Mouse (Mus musculus) heart, embryonic 14.5 days (tissue): ENCODE measurements around the gene 4930579F01Rik. TPM values are rescaled to one million over a fixed set of nuclear protein-coding genes. Genes with fewer than 3 reads are reported as not detected.

Experiments
- ATAC-seq: fragments of 200-750 bp; cut with Nextera tagmentation; 2 replicates; pipeline ENCODE4 v1.8.0; 2017; ENCODE audit warnings: low read depth, moderate TSS enrichment; ENCODE audit not compliant: insufficient number of reproducible peaks, insufficient read depth, low FRiP score
- H3K27ac ChIP-seq, 2 experiments: fragments of 200-500 bp in 1 of 2; fragments of 300-500 bp in 1 of 2; sonication (generic) in 1 of 2; replicated peaks in 1 of 2; 2 replicates each; pipeline ENCODE4 v1.5.1; 2012 to 2014; ENCODE audit warnings: low read depth in 2 of 2, low read length in 2 of 2, control low read depth in 1 of 2, mild to moderate bottlenecking in 1 of 2, mixed read lengths in 1 of 2; ENCODE audit not compliant: control insufficient read depth in 1 of 2, insufficient read depth in 1 of 2
- H3K27me3 ChIP-seq: fragments of 300-500 bp; sonication (generic); 2 replicates; pipeline ENCODE4 v1.6.1; 2014; ENCODE audit warnings: mild to moderate bottlenecking, low read length, control low read depth; ENCODE audit not compliant: control insufficient read depth, insufficient read depth
- H3K36me3 ChIP-seq: fragments of 300-500 bp; sonication (generic); 2 replicates; pipeline ENCODE4 v1.6.1; 2014; ENCODE audit warnings: mild to moderate bottlenecking, control low read depth, low read length, mixed read lengths; ENCODE audit not compliant: control insufficient read depth, insufficient read depth
- H3K4me1 ChIP-seq, 2 experiments: fragments of 200-500 bp in 1 of 2; fragments of 300-500 bp in 1 of 2; sonication (generic) in 1 of 2; 2 replicates each; pipeline ENCODE4 v1.6.1; 2012 to 2014; ENCODE audit warnings: low read length in 2 of 2, control low read depth in 1 of 2, mixed read lengths in 1 of 2; ENCODE audit not compliant: control insufficient read depth in 2 of 2, insufficient read depth in 2 of 2
- H3K4me2 ChIP-seq: fragments of 300-500 bp; sonication (generic); 2 replicates; pipeline ENCODE4 v1.6.1; 2014; ENCODE audit warnings: mild to moderate bottlenecking, low read length
- H3K4me3 ChIP-seq, 2 experiments: fragments of 200-500 bp in 1 of 2; fragments of 300-500 bp in 1 of 2; sonication (generic) in 1 of 2; 2 replicates each; pipeline ENCODE4 v1.5.1; 2012 to 2014; ENCODE audit warnings: low read length in 2 of 2, mild to moderate bottlenecking in 2 of 2, control low read depth in 1 of 2, low read depth in 1 of 2, moderate library complexity in 1 of 2; ENCODE audit not compliant: control insufficient read depth in 1 of 2, insufficient read depth in 1 of 2
- H3K9ac ChIP-seq: fragments of 300-500 bp; sonication (generic); 2 replicates; pipeline ENCODE4 v1.6.1; 2014; ENCODE audit warnings: mild to moderate bottlenecking, low read length
- H3K9me3 ChIP-seq: fragments of 300-500 bp; sonication (generic); 2 replicates; pipeline ENCODE4 v1.6.1; 2016; ENCODE audit warnings: low read length, control low read depth; ENCODE audit not compliant: control insufficient read depth
- WGBS: fragments of 180-500 bp; shearing (Covaris S2); extraction: QIAGEN DNeasy Blood & Tissue Kit; methylation state at CpG from one replicate; pipeline ENCODE4 v1.1.7; 2014; 5-methylcytosine and 5-hydroxymethylcytosine counted together
- polyA plus RNA-seq: library from polyadenylated mRNA; unstranded; fragments of >200 nt; fragmentation: Nextera tagmentation; extraction: Ambion mirVana; gene quantifications from 2 replicates; pipeline ENCODE4 v1.2.1, GENCODE M21; 2014

The 4930579F01Rik gene
- polyA plus RNA-seq, 1 experiment from 2014 or later, result not detected

- no peaks in the 10 kb centered on the region for H3K36me3 ChIP-seq
- ATAC-seq, result no peak
- H3K4me1 ChIP-seq, result no peaks in the 10 kb centered on the region
- no peaks in the 10 kb centered on the region for H3K27me3 ChIP-seq
- no peak overlapping the region for H3K4me3 ChIP-seq
- H3K27ac ChIP-seq, result no peak overlapping the region
- no peak overlapping the region for H3K4me2 ChIP-seq
- H3K9me3 ChIP-seq, result no peaks in the 10 kb centered on the region
- no peak overlapping the region for H3K9ac ChIP-seq
- WGBS, result 76% methylated on average over 6 of the region's 6 CpGs
Measured at GRCm38 (mm10) chr3:138175551-138175950, 18.1 kb downstream of the 4930579F01Rik start.

GRCm38 (mm10) chr3:138173291-138173690 lies 20.3 kb downstream of the 4930579F01Rik start:
- H3K9ac ChIP-seq, result no peak overlapping the region
- H3K9me3 ChIP-seq, result no peaks in the 10 kb centered on the region
- no peaks in the 10 kb centered on the region for H3K36me3 ChIP-seq
- H3K27ac ChIP-seq, result no peak overlapping the region
- no peak overlapping the region for H3K4me3 ChIP-seq
- 72% methylated on average over 10 of the region's 10 CpGs for WGBS
- no peaks in the 10 kb centered on the region for H3K4me1 ChIP-seq
- H3K27me3 ChIP-seq, result no peaks in the 10 kb centered on the region
- H3K4me2 ChIP-seq, result no peak overlapping the region
- no peak for ATAC-seq

GRCm38 (mm10) chr3:138162553-138163183 lies 31.0 kb downstream of the 4930579F01Rik start:
- H3K27me3 ChIP-seq, result no peaks in the 10 kb centered on the region
- no peak overlapping the region for H3K4me2 ChIP-seq
- no peaks in the 10 kb centered on the region for H3K9me3 ChIP-seq
- H3K27ac ChIP-seq, result no peak overlapping the region
- H3K4me1 ChIP-seq, result peaks cover 0 to 6% of the 10 kb centered on the region in 2 experiments; a peak in 3 of 4 replicates
- no peak overlapping the region for H3K4me3 ChIP-seq
- no peaks in the 10 kb centered on the region for H3K36me3 ChIP-seq
- H3K9ac ChIP-seq, result no peak overlapping the region
- WGBS, result 52% methylated on average over 4 of the region's 4 CpGs
- ATAC-seq, result no peak

- H3K9me3 ChIP-seq, result no peaks in the 10 kb centered on the region
- H3K27me3 ChIP-seq, result no peaks in the 10 kb centered on the region
- whole genome bisulfite sequencing, result 78% methylated on average over 10 of the region's 10 CpGs
- ATAC-seq, result no peak; the same call in 1 of the 2 replicates
- no peak overlapping the region for H3K4me2 ChIP-seq
- no peak overlapping the region for H3K4me3 ChIP-seq
- no peak overlapping the region for H3K9ac ChIP-seq
- peaks cover 0 to 6% of the 10 kb centered on the region in 2 experiments; a peak in 3 of 4 replicates for H3K4me1 ChIP-seq
- peaks cover 2% of the 10 kb centered on the region for H3K36me3 ChIP-seq
- H3K27ac ChIP-seq, result no peak overlapping the region
Measured at GRCm38 (mm10) chr3:138161623-138162022, 32.0 kb downstream of the 4930579F01Rik start.

- no peak overlapping the region for H3K9ac ChIP-seq
- no peak for ATAC-seq
- H3K27me3 ChIP-seq, result no peaks in the 10 kb centered on the region
- H3K4me1 ChIP-seq, result no peaks in the 10 kb centered on the region
- H3K4me3 ChIP-seq, result no peak overlapping the region
- H3K27ac ChIP-seq, result no peak overlapping the region
- no peaks in the 10 kb centered on the region for H3K9me3 ChIP-seq
- H3K4me2 ChIP-seq, result no peak overlapping the region
- H3K36me3 ChIP-seq, result peaks cover 32% of the 10 kb centered on the region
- WGBS, result 79% methylated on average over 10 of the region's 10 CpGs
Measured at GRCm38 (mm10) chr3:138156651-138157050, 37.0 kb downstream of the 4930579F01Rik start.

GRCm38 (mm10) chr3:138155062-138155461 lies 38.6 kb downstream of the 4930579F01Rik start:
- Histone ChIP-seq H3K27ac (no peak overlapping the region), H3K4me1 (no peaks in the 10 kb centered on the region), H3K4me2 (no peak overlapping the region), H3K9ac (no peak overlapping the region), H3K36me3 (peaks cover 40% of the 10 kb centered on the region), H3K9me3 (no peaks in the 10 kb centered on the region), H3K4me3 (no peak overlapping the region), H3K27me3 (no peaks in the 10 kb centered on the region)
- 84% methylated on average over 4 of the region's 4 CpGs for WGBS
- ATAC-seq, result no peak

GRCm38 (mm10) chr3:138148811-138149210 lies 44.8 kb downstream of the 4930579F01Rik start:
- Histone ChIP-seq H3K4me2 (no peak overlapping the region), H3K9ac (no peak overlapping the region), H3K9me3 (no peaks in the 10 kb centered on the region), H3K27ac (no peak overlapping the region), H3K4me1 (no peaks in the 10 kb centered on the region), H3K36me3 (peaks cover 36% of the 10 kb centered on the region), H3K27me3 (no peaks in the 10 kb centered on the region), H3K4me3 (no peak overlapping the region)
- ATAC-seq, result no peak
- 89% methylated on average over 2 of the region's 2 CpGs for whole genome bisulfite sequencing
